Mouse (Mus musculus): Measurements from ENCODE around the gene Pacs1. TPM values are rescaled to one million over a fixed set of nuclear protein-coding genes. Genes with fewer than 3 reads are reported as not detected.
"Not testable (repeated sequence)": the region's sequence is repeated elsewhere in the genome, so short reads cannot be mapped to it uniquely, and the experiment has no call there.

The Pacs1 gene
- total and polyA plus RNA-seq, 3 experiments: 9.8 to 53.3 (median 39.0) TPM

DNA sequence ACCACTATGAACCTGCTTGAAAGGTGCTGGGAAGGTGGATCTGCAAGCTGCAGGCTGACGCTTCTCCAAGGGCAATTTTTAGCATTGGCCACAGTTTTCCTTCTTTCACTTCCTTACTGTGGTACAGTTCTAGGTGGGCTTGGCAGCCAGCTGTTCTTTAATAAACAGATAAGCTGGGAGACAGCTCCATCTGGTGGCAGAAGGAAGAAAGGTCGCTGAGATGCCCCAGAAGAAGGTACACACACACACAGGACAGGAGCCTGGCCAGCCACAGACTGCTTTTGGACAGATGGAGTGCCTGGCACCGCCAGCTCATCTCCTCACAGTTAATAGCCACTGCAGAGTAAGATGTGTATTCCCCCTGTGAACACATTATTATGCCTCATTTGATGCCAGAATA lies 121.6 kb downstream of the Pacs1 start:
- ATAC-seq (ENCODE audit: extremely low read depth, insufficient number of reproducible peaks, low FRiP score, poor library complexity, severe bottlenecking) (no peak), DNase-seq (ENCODE audit: low spot score) (peak; percentile 40)
- TF ChIP-seq POLR2AphosphoS5 (IDR thresholded peaks at IDR 0.05; ENCODE audit: insufficient replicate concordance, low read depth, low read length) (no peak), CTCF (IDR thresholded peaks at IDR 0.05; ENCODE audit: low read depth, low read length) (peak; percentile 45), GATA2 (IDR thresholded peaks at IDR 0.05; ENCODE audit: borderline replicate concordance, low read depth, low read length) (no peak), GATA1 (IDR thresholded peaks at IDR 0.05; ENCODE audit: borderline replicate concordance, low read length) (no peak), TAL1 (conservative IDR thresholded peaks at IDR 0.05; ENCODE audit: low read depth, low read length) (no peak)
- Histone ChIP-seq H3K4me1 (ENCODE audit: insufficient read depth, low read depth, low read length) (peaks cover 4% of the 10 kb centered on the region; the same call in 1 of the 2 replicates), H3K27me3 (ENCODE audit: insufficient read depth, low read length) (no peaks in the 10 kb centered on the region), H3K9me3 (replicated peaks) (no peaks in the 10 kb centered on the region), H3K36me3 (replicated peaks) (peaks cover 81% of the 10 kb centered on the region), H3K4me3 (ENCODE audit: low read depth, low read length) (no peak overlapping the region)

DNA sequence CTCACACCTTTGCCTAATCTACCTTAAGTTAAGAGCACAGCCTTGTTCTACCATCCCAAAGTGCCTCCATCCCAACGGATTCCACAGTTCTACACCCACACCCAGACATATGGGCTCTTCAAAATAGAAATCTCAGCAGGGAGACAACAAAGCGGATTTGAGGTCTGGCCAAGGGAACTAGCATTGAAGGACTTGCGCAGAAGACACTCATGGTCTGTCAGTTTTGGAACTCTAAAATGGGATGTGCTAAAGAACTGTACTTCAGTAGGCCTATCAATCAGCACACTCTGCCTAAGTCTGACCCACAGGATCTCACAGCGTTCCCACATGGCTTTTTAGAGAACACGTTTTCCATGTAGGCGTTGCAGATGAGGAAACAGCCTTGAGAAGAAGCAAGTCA lies 122.6 kb downstream of the Pacs1 start:
- no peaks in the 10 kb centered on the region for H3K9me3 ChIP-seq (replicated peaks)
- H3K4me3 ChIP-seq (ENCODE audit: low read depth, low read length): no peak overlapping the region
- DNase-seq (ENCODE audit: low spot score) (no peak), ATAC-seq (ENCODE audit: extremely low read depth, insufficient number of reproducible peaks, low FRiP score, poor library complexity, severe bottlenecking) (no peak)
- no peak for TF ChIP-seq GATA1 (IDR thresholded peaks at IDR 0.05; ENCODE audit: borderline replicate concordance, low read length)
- TF ChIP-seq GATA2 (IDR thresholded peaks at IDR 0.05; ENCODE audit: borderline replicate concordance, low read depth, low read length): no peak
- TF ChIP-seq CTCF (IDR thresholded peaks at IDR 0.05; ENCODE audit: low read depth, low read length): no peak
- no peak for TF ChIP-seq TAL1 (conservative IDR thresholded peaks at IDR 0.05; ENCODE audit: low read depth, low read length)
- no peak for TF ChIP-seq POLR2AphosphoS5 (IDR thresholded peaks at IDR 0.05; ENCODE audit: insufficient replicate concordance, low read depth, low read length)
- H3K36me3 ChIP-seq (replicated peaks): peaks cover 81% of the 10 kb centered on the region
- H3K27me3 ChIP-seq (ENCODE audit: insufficient read depth, low read length): no peaks in the 10 kb centered on the region
- peaks cover 2% of the 10 kb centered on the region; the same call in 1 of the 2 replicates for H3K4me1 ChIP-seq (ENCODE audit: insufficient read depth, low read depth, low read length)

DNA sequence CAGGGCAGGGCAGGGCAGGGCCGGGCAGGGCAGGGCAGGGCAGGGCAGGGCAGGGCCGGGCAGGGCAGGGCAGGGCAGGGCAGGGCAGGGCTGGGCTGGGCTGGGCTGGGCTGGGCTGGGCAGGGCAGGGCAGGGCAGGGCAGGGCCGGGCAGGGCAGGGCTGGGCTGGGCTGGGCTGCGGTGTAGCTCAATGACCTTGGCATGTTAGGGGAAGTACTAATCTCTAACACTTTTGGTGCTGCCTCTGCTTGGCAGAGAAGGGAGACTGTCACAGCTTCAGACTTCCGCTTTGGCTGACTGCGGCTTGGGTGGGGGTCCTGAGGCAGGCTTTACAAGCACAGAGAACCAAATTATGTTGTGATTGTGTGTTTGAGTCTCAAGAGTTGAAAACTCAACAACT lies 123.9 kb downstream of the Pacs1 start:
- H3K9me3 ChIP-seq (replicated peaks); DNase-seq (ENCODE audit: low spot score); H3K27me3 ChIP-seq (ENCODE audit: insufficient read depth, low read length); H3K4me3 ChIP-seq (ENCODE audit: low read depth, low read length); H3K4me1 ChIP-seq (ENCODE audit: insufficient read depth, low read depth, low read length); ATAC-seq (ENCODE audit: extremely low read depth, insufficient number of reproducible peaks, low FRiP score, poor library complexity, severe bottlenecking): not testable (repeated sequence)
- H3K36me3 ChIP-seq (replicated peaks): peaks cover 82% of the 10 kb centered on the region

DNA sequence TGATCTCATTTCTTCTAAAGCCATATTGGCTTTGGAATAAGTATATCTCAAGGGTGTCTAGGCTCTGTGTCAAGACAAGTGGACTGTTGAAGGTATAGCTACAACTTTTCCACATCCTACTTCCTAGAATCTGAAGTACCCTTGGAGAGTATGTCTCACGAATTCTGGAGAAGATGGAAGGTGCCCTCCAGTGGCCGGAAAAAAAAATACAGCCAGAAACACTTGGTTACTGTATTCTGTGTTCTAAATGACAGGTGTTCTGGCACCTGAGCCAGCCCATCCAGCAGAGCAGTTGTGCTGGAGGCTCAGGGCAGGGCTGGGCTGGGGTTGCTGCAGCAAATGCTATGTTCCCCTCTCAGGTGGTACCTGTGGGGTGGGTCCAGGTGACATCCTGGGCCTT lies 133.3 kb downstream of the Pacs1 start:
- TF ChIP-seq GATA1 (IDR thresholded peaks at IDR 0.05; ENCODE audit: borderline replicate concordance, low read length): no peak
- TF ChIP-seq CTCF (IDR thresholded peaks at IDR 0.05; ENCODE audit: low read depth, low read length): no peak
- no peak overlapping the region for H3K4me3 ChIP-seq (ENCODE audit: low read depth, low read length)
- DNase-seq (ENCODE audit: low spot score) (peak; percentile 24), ATAC-seq (ENCODE audit: extremely low read depth, insufficient number of reproducible peaks, low FRiP score, poor library complexity, severe bottlenecking) (no peak)
- no peaks in the 10 kb centered on the region for H3K9me3 ChIP-seq (replicated peaks)
- peaks cover 97% of the 10 kb centered on the region for H3K36me3 ChIP-seq (replicated peaks)
- no peaks in the 10 kb centered on the region for H3K27me3 ChIP-seq (ENCODE audit: insufficient read depth, low read length)
- H3K4me1 ChIP-seq (ENCODE audit: insufficient read depth, low read depth, low read length): no peaks in the 10 kb centered on the region

DNA sequence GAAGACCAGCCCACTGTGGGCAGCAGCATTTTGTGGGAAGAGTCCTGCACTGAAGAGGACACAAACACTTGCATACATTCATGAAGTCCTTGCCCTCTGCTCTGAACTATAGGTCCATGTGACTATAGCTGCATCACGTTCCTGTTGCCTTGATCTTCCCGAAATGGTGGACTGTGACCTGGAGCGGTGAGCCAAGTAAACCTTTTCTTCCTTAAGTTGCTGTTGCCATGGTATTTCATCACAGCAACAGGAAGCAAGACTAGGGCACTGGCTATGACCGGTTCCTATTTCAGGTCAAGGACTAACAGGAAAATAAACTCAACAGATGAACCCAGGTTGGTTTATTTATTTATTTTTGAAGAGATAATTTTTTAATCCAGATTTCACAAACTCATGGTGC lies 141.7 kb downstream of the Pacs1 start:
- no peak for ATAC-seq (ENCODE audit: extremely low read depth, insufficient number of reproducible peaks, low FRiP score, poor library complexity, severe bottlenecking)
- H3K36me3 ChIP-seq (replicated peaks): peaks cover 32% of the 10 kb centered on the region
- peaks cover 27% of the 10 kb centered on the region for H3K27me3 ChIP-seq (ENCODE audit: insufficient read depth, low read length)
- no peaks in the 10 kb centered on the region for H3K4me1 ChIP-seq (ENCODE audit: insufficient read depth, low read depth, low read length)
- H3K4me3 ChIP-seq (ENCODE audit: low read depth, low read length): no peak overlapping the region
- no peaks in the 10 kb centered on the region for H3K9me3 ChIP-seq (replicated peaks)
- TF ChIP-seq GATA2 (IDR thresholded peaks at IDR 0.05; ENCODE audit: borderline replicate concordance, low read depth, low read length) (no peak), TAL1 (conservative IDR thresholded peaks at IDR 0.05; ENCODE audit: low read depth, low read length) (no peak), GATA1 (IDR thresholded peaks at IDR 0.05; ENCODE audit: borderline replicate concordance, low read length) (no peak), CTCF (IDR thresholded peaks at IDR 0.05; ENCODE audit: low read depth, low read length) (no peak), POLR2AphosphoS5 (IDR thresholded peaks at IDR 0.05; ENCODE audit: insufficient replicate concordance, low read depth, low read length) (no peak)
- DNase-seq (ENCODE audit: low spot score): no peak

DNA sequence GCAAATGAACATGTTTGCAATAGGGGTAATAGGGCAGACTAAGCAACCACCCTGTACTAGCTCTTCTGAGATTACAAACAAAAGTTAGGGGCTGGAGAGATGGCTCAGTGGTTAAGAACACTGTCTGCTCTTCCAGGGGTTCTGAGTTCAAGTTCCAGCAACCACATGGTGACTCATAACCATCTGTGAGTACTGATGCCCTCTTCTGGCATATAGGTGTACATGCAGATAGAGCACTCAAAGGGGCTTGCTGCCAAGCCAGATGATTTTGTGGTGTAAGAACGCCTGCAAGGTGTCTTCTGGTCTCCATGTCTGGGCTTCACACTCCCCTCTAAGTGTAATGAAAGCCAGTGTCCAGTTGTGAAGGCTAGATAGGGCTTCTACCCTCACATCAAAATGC lies 143.1 kb downstream of the Pacs1 start:
- H3K4me1 ChIP-seq (ENCODE audit: insufficient read depth, low read depth, low read length): no peaks in the 10 kb centered on the region
- no peak for ATAC-seq (ENCODE audit: extremely low read depth, insufficient number of reproducible peaks, low FRiP score, poor library complexity, severe bottlenecking)
- no peaks in the 10 kb centered on the region for H3K9me3 ChIP-seq (replicated peaks)
- peaks cover 31% of the 10 kb centered on the region for H3K27me3 ChIP-seq (ENCODE audit: insufficient read depth, low read length)
- TF ChIP-seq POLR2AphosphoS5 (IDR thresholded peaks at IDR 0.05; ENCODE audit: insufficient replicate concordance, low read depth, low read length): no peak
- TF ChIP-seq GATA1 (IDR thresholded peaks at IDR 0.05; ENCODE audit: borderline replicate concordance, low read length): no peak
- no peak for TF ChIP-seq TAL1 (conservative IDR thresholded peaks at IDR 0.05; ENCODE audit: low read depth, low read length)
- no peak; the same call in 1 of the 2 replicates for TF ChIP-seq CTCF (IDR thresholded peaks at IDR 0.05; ENCODE audit: low read depth, low read length)
- no peak for TF ChIP-seq GATA2 (IDR thresholded peaks at IDR 0.05; ENCODE audit: borderline replicate concordance, low read depth, low read length)
- no peak for DNase-seq (ENCODE audit: low spot score)
- no peak overlapping the region for H3K4me3 ChIP-seq (ENCODE audit: low read depth, low read length)
- peaks cover 18% of the 10 kb centered on the region for H3K36me3 ChIP-seq (replicated peaks)

DNA sequence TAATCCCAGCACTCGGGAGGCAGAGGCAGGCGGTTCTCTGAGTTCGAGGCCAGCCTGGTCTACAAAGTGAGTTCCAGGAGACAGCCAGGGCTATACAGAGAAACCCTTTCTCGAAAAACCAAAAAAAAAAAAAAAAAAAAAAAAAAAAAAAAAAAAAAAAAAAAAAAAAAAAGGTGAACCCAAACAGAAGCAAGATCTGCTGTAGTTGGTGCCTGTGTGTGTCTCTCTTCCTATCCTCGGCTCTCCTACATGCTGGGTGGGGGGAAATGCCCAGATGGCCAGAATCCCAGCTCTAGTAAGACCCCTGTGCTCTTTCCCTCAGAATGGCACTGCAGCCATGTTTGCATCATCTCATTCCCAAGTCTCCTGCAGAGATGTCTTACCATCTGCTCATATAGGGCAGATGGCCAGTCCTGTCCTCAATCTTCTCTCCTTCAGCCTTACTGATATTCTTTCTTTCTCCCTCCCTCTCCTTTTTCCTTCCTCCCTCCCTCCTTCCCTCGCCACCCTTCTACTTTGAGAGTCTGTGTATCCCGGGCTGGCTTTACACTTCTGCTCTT lies 148.8 kb downstream of the Pacs1 start:
- Histone ChIP-seq H3K4me1 (ENCODE audit: insufficient read depth, low read depth, low read length) (no peaks in the 10 kb centered on the region), H3K9me3 (replicated peaks) (no peaks in the 10 kb centered on the region), H3K27me3 (ENCODE audit: insufficient read depth, low read length) (peaks cover 52% of the 10 kb centered on the region), H3K4me3 (ENCODE audit: low read depth, low read length) (no peak overlapping the region), H3K36me3 (replicated peaks) (no peaks in the 10 kb centered on the region)
- ATAC-seq (ENCODE audit: extremely low read depth, insufficient number of reproducible peaks, low FRiP score, poor library complexity, severe bottlenecking): no peak
- no peak for DNase-seq (ENCODE audit: low spot score)
- TF ChIP-seq GATA2 (IDR thresholded peaks at IDR 0.05; ENCODE audit: borderline replicate concordance, low read depth, low read length) (no peak), GATA1 (IDR thresholded peaks at IDR 0.05; ENCODE audit: borderline replicate concordance, low read length) (no peak), CTCF (IDR thresholded peaks at IDR 0.05; ENCODE audit: low read depth, low read length) (no peak), POLR2AphosphoS5 (IDR thresholded peaks at IDR 0.05; ENCODE audit: insufficient replicate concordance, low read depth, low read length) (no peak), TAL1 (conservative IDR thresholded peaks at IDR 0.05; ENCODE audit: low read depth, low read length) (no peak)

Data from G1E (cell line).